Mouse (Mus musculus) intestine, postnatal 0 days (tissue): ENCODE measurements around the gene Chn1. TPM values are rescaled to one million over a fixed set of nuclear protein-coding genes. Genes with fewer than 3 reads are reported as not detected.
A peak's percentile ranks its signal among the peaks of the same experiment; 100 is the strongest.

Experiments
- ATAC-seq: fragments of 200-750 bp; cut with Nextera tagmentation; 2 replicates; pipeline ENCODE4 v1.8.0; 2017; ENCODE audit warnings: mild to moderate bottlenecking, moderate TSS enrichment, moderate library complexity
- H3K27ac ChIP-seq: fragments of 300-500 bp; sonication (generic); 2 replicates; pipeline ENCODE4 v1.5.1; 2014; ENCODE audit warnings: mild to moderate bottlenecking, low read depth, low read length, moderate library complexity
- H3K27me3 ChIP-seq: fragments of 300-500 bp; sonication (generic); replicated peaks from 2 replicates; pipeline ENCODE4 v1.6.1; 2014; ENCODE audit warnings: low read length, mixed read lengths; ENCODE audit not compliant: control insufficient read depth, insufficient read depth
- H3K36me3 ChIP-seq: fragments of 300-500 bp; sonication (generic); 2 replicates; pipeline ENCODE4 v1.6.1; 2014; ENCODE audit warnings: mild to moderate bottlenecking, moderate library complexity; ENCODE audit not compliant: control insufficient read depth, insufficient read depth
- H3K4me1 ChIP-seq: fragments of 300-500 bp; sonication (generic); replicated peaks from 2 replicates; pipeline ENCODE4 v1.6.1; 2014; ENCODE audit warnings: antibody characterized with exemption, low read length, mixed read lengths; ENCODE audit not compliant: control insufficient read depth, insufficient read depth
- H3K4me2 ChIP-seq: fragments of 300-500 bp; sonication (generic); replicated peaks from 2 replicates; pipeline ENCODE4 v1.6.1; 2014; ENCODE audit warnings: low read depth, mild to moderate bottlenecking, moderate library complexity
- H3K4me3 ChIP-seq: fragments of 300-500 bp; sonication (generic); 2 replicates; pipeline ENCODE4 v1.5.1; 2014; ENCODE audit warnings: low read depth, low read length
- H3K9ac ChIP-seq: fragments of 300-500 bp; sonication (generic); 2 replicates; pipeline ENCODE4 v1.6.1; 2014; ENCODE audit warnings: mild to moderate bottlenecking, low read depth, low read length
- H3K9me3 ChIP-seq: fragments of 300-500 bp; sonication (generic); 2 replicates; pipeline ENCODE4 v1.6.1; 2016; ENCODE audit warnings: mixed run types; ENCODE audit not compliant: control insufficient read depth
- CTCF ChIP-seq: sonication (generic); IDR thresholded peaks from 2 replicates; pipeline ENCODE4 v1.5.1; 2016; ENCODE audit warnings: low read depth, mild to moderate bottlenecking, control low read depth, antibody characterized with exemption, moderate library complexity
- WGBS: fragments of 180-500 bp; shearing (Covaris S2); extraction: QIAGEN DNeasy Blood & Tissue Kit; methylation state at CpG from one replicate; pipeline ENCODE4 v1.1.7; 2014; 5-methylcytosine and 5-hydroxymethylcytosine counted together
- polyA plus RNA-seq: library from polyadenylated mRNA; unstranded; fragments of >200 nt; fragmentation: Nextera tagmentation; extraction: Ambion mirVana; gene quantifications from 2 replicates; pipeline ENCODE4 v1.2.1, GENCODE M21; 2015

Chn1 gene
- polyA plus RNA-seq, 1 experiment from 2014 or later, result 9.5 TPM

GRCm38 (mm10) chr2:73579168-73579567, 196.0 kb downstream of the Chn1 start:
- no peak overlapping the region for H3K27ac ChIP-seq
- H3K9ac ChIP-seq, result no peak overlapping the region
- H3K27me3 ChIP-seq, result no peaks in the 10 kb centered on the region
- no peaks in the 10 kb centered on the region for H3K4me1 ChIP-seq
- H3K4me2 ChIP-seq, result no peak overlapping the region
- no peaks in the 10 kb centered on the region for H3K36me3 ChIP-seq
- ATAC-seq, result no peak
- 58% methylated on average over 5 of the region's 5 CpGs for WGBS
- H3K9me3 ChIP-seq, result no peaks in the 10 kb centered on the region
- TF ChIP-seq CTCF, result no peak
- no peak overlapping the region for H3K4me3 ChIP-seq

DNA sequence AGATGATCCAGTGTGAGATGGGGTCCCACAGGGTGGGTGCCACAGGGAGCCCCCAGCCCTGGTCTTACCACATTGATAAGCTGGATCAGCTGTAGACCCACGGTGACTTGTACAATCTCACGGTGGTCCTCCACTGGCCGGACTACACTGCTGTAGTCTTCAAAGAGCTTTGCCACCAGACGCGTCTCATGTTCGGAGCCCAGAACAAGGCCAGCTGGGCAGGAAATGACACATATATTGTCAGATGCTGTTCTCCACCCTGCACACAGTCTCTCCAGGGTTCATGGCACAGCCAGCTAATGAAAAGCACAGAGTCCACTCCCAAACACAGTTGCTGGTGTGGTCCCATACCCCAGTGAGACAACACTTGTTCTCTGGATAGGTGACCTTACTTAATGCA, 200.7 kb downstream of the Chn1 start:
- Histone ChIP-seq H3K4me2 (no peak overlapping the region), H3K9me3 (no peaks in the 10 kb centered on the region), H3K9ac (no peak overlapping the region), H3K27ac (no peak overlapping the region), H3K27me3 (no peaks in the 10 kb centered on the region), H3K4me3 (no peak overlapping the region), H3K4me1 (no peaks in the 10 kb centered on the region), H3K36me3 (no peaks in the 10 kb centered on the region)
- no peak for ATAC-seq
- WGBS, result 83% methylated on average over 6 of the region's 6 CpGs
- TF ChIP-seq CTCF, result no peak

DNA sequence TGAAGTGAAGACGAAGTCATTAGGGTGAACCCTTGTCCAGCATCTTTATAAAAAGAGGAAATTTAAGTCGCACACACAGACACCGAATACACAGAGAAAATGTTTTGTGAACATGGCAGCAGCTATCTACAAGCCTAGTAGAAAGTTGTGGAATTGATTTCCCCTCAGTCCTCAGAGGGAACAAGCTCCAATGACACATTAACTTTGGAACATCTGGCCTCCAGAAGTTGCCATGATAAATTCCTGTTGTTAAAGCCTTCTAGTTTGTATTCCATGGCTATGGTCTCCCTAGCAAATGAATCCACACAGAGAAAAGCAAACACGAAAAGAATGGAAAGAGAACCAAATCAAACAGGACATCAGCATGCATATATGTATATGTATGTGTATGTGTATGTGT, 201.6 kb downstream of the Chn1 start:
- ATAC-seq, result no peak
- H3K9ac ChIP-seq, result no peak overlapping the region
- no peaks in the 10 kb centered on the region for H3K9me3 ChIP-seq
- no peak for TF ChIP-seq CTCF
- no peak overlapping the region for H3K4me3 ChIP-seq
- H3K36me3 ChIP-seq, result no peaks in the 10 kb centered on the region
- no peaks in the 10 kb centered on the region for H3K27me3 ChIP-seq
- no peak overlapping the region for H3K27ac ChIP-seq
- H3K4me1 ChIP-seq, result no peaks in the 10 kb centered on the region
- H3K4me2 ChIP-seq, result no peak overlapping the region
- 86% methylated on average over 4 of the region's 4 CpGs for WGBS

GRCm38 (mm10) chr2:73572539-73573372, 202.4 kb downstream of the Chn1 start:
- Histone ChIP-seq H3K4me2 (peak overlapping the region; percentile 13; the same call in 1 of the 2 replicates), H3K9me3 (no peaks in the 10 kb centered on the region), H3K36me3 (no peaks in the 10 kb centered on the region), H3K27ac (no peak overlapping the region), H3K4me1 (no peaks in the 10 kb centered on the region), H3K27me3 (no peaks in the 10 kb centered on the region), H3K4me3 (no peak overlapping the region), H3K9ac (no peak overlapping the region)
- 40% methylated on average over 23 of the region's 23 CpGs for WGBS
- peak; percentile 69; the same call in 1 of the 2 replicates for ATAC-seq
- peak; percentile 92 for TF ChIP-seq CTCF

GRCm38 (mm10) chr2:73571901-73572300, 203.2 kb downstream of the Chn1 start:
- no peak overlapping the region for H3K4me3 ChIP-seq
- ATAC-seq, result no peak
- no peaks in the 10 kb centered on the region for H3K4me1 ChIP-seq
- H3K9ac ChIP-seq, result no peak overlapping the region
- TF ChIP-seq CTCF, result no peak
- no peak overlapping the region for H3K4me2 ChIP-seq
- no peak overlapping the region for H3K27ac ChIP-seq
- H3K36me3 ChIP-seq, result no peaks in the 10 kb centered on the region
- 75% methylated on average over 6 of the region's 6 CpGs for WGBS
- H3K27me3 ChIP-seq, result no peaks in the 10 kb centered on the region
- H3K9me3 ChIP-seq, result no peaks in the 10 kb centered on the region

GRCm38 (mm10) chr2:73571304-73571703, 203.8 kb downstream of the Chn1 start:
- no peak for ATAC-seq
- Histone ChIP-seq H3K27ac (no peak overlapping the region), H3K9ac (no peak overlapping the region), H3K27me3 (no peaks in the 10 kb centered on the region), H3K9me3 (no peaks in the 10 kb centered on the region), H3K4me3 (no peak overlapping the region), H3K4me2 (no peak overlapping the region), H3K4me1 (no peaks in the 10 kb centered on the region), H3K36me3 (no peaks in the 10 kb centered on the region)
- WGBS, result 92% methylated on average over 9 of the region's 9 CpGs
- no peak for TF ChIP-seq CTCF
